Comparison of ENCODE assay signal across 8 mouse cellular contexts in genomic region chr13:100730861-100731176, GRCm38 (mm10). TPM values are rescaled to one million over a fixed set of nuclear protein-coding genes. Genes with fewer than 3 reads are reported as not detected.
DNase-seq lines count a peak whose midpoint lies in the region; ATAC-seq and TF ChIP-seq lines count a peak whose summit lies in the region.

Gene Cdk7, minus strand, starts transcription at chr13:100730939.

- H3K4me2 ChIP-seq in embryonic facial prominence, embryonic 13.5 days, result peak within 1 kb of the TSS; percentile 68
- H3K4me2 ChIP-seq in limb, embryonic 13.5 days (replicated peaks), result peak within 1 kb of the TSS; percentile 77
- H3K4me2 ChIP-seq in midbrain, embryonic 16.5 days (ENCODE audit: low read length), result peak within 1 kb of the TSS; percentile 96

- peaks cover 28% of the 10 kb centered on the region for H3K36me3 ChIP-seq in embryonic facial prominence, embryonic 13.5 days
- peaks cover 22% of the 10 kb centered on the region for H3K36me3 ChIP-seq in heart, adult 2 months (ENCODE audit: control insufficient read depth, insufficient read depth, low read length)
- H3K36me3 ChIP-seq in limb, embryonic 13.5 days, result peaks cover 24% of the 10 kb centered on the region
- H3K36me3 ChIP-seq in midbrain, embryonic 16.5 days (ENCODE audit: control insufficient read depth, insufficient read depth, low read length), result no peaks in the 10 kb centered on the region

- H3K4me3 ChIP-seq in embryonic facial prominence, embryonic 13.5 days, result peak within 1 kb of the TSS; percentile 93
- peak within 1 kb of the TSS; percentile 56 for H3K4me3 ChIP-seq in heart, adult 2 months
- peak within 1 kb of the TSS; percentile 92 for H3K4me3 ChIP-seq in limb, embryonic 13.5 days
- peak within 1 kb of the TSS; percentile 89 for H3K4me3 ChIP-seq in midbrain, embryonic 16.5 days (ENCODE audit: low read depth, low read length)

- TF ChIP-seq CTCF in heart, adult 2 months (IDR thresholded peaks at IDR 0.05), result no peak

- peak; percentile 96 for DNase-seq in 3134 (ENCODE audit: extremely low read depth, insufficient read length, low spot score)
- peak; percentile 95 for DNase-seq in adrenal gland, postnatal 36 days
- DNase-seq in heart, adult 2 months, result peak; percentile 94 to 96
- DNase-seq in kidney, adult 8-10 months, result peak; percentile 93 to 94
- DNase-seq in spleen, postnatal 10 days (ENCODE audit: low spot score in 2 of 2), result peak; percentile 87 to 95

- intact Hi-C loops in heart, adult 2 months (cut with DNase I), result loop anchor here (1.0 to 5.0 kb wide), 2 partner anchors 13 to 79 kb away; partner anchors contain the start of genes Ak6, Mrps36, Rad17 and Taf9

- H3K27me3 ChIP-seq in embryonic facial prominence, embryonic 13.5 days, result no peaks in the 10 kb centered on the region
- H3K27me3 ChIP-seq in heart, adult 2 months (ENCODE audit: control insufficient read depth, insufficient read depth, low read length), result no peaks in the 10 kb centered on the region; the same call in 1 of the 2 replicates
- no peaks in the 10 kb centered on the region for H3K27me3 ChIP-seq in limb, embryonic 13.5 days
- H3K27me3 ChIP-seq in midbrain, embryonic 16.5 days (ENCODE audit: control insufficient read depth, insufficient read depth, low read depth, low read length), result no peaks in the 10 kb centered on the region

- TF ChIP-seq POLR2A in heart, adult 2 months (IDR thresholded peaks at IDR 0.05; ENCODE audit: insufficient read depth, low read depth, low read length), result peak; percentile 81

- peaks cover 3% of the 10 kb centered on the region for H3K79me2 ChIP-seq in heart, adult 2 months (replicated peaks; ENCODE audit: control insufficient read depth, insufficient read depth, low read length)

- peak; percentile 86 for TF ChIP-seq EP300 in heart, adult 2 months (IDR thresholded peaks at IDR 0.05; ENCODE audit: insufficient read depth, low read depth, low read length)

- H3K27ac ChIP-seq in embryonic facial prominence, embryonic 13.5 days, result peak within 1 kb of the TSS; percentile 94
- H3K27ac ChIP-seq in heart, adult 2 months, result peak within 1 kb of the TSS; percentile 89
- peak within 1 kb of the TSS; percentile 96 for H3K27ac ChIP-seq in limb, embryonic 13.5 days
- H3K27ac ChIP-seq in midbrain, embryonic 16.5 days (ENCODE audit: low read length), result peak within 1 kb of the TSS; percentile 88

- H3K9me3 ChIP-seq in embryonic facial prominence, embryonic 13.5 days, result no peaks in the 10 kb centered on the region
- no peaks in the 10 kb centered on the region for H3K9me3 ChIP-seq in limb, embryonic 13.5 days
- no peaks in the 10 kb centered on the region for H3K9me3 ChIP-seq in midbrain, embryonic 16.5 days (replicated peaks; ENCODE audit: control insufficient read depth, low read length, poor library complexity, severe bottlenecking)

- ATAC-seq in embryonic facial prominence, embryonic 13.5 days (ENCODE audit: insufficient number of reproducible peaks, insufficient read depth, low FRiP score, low TSS enrichment, low read depth), result peak; percentile 94
- peak; percentile 98 for ATAC-seq in limb, embryonic 13.5 days (ENCODE audit: low FRiP score, low read depth)
- peak; percentile 100 for ATAC-seq in midbrain, embryonic 16.5 days

- H3K9ac ChIP-seq in embryonic facial prominence, embryonic 13.5 days, result peak within 1 kb of the TSS; percentile 94
- peak within 1 kb of the TSS; percentile 89 for H3K9ac ChIP-seq in heart, adult 2 months (ENCODE audit: low read depth, low read length)
- peak within 1 kb of the TSS; percentile 92 for H3K9ac ChIP-seq in limb, embryonic 13.5 days
- peak within 1 kb of the TSS; percentile 86 for H3K9ac ChIP-seq in midbrain, embryonic 16.5 days (ENCODE audit: low read depth, low read length)

- H3K4me1 ChIP-seq in embryonic facial prominence, embryonic 13.5 days, result peaks cover 9% of the 10 kb centered on the region
- peaks cover 11% of the 10 kb centered on the region for H3K4me1 ChIP-seq in heart, adult 2 months (ENCODE audit: control insufficient read depth, insufficient read depth, low read length)
- peaks cover 19% of the 10 kb centered on the region for H3K4me1 ChIP-seq in limb, embryonic 13.5 days
- H3K4me1 ChIP-seq in midbrain, embryonic 16.5 days (ENCODE audit: control insufficient read depth, insufficient read depth, low read length), result peaks cover 9% of the 10 kb centered on the region

- 0% methylated on average over 19 of the region's 19 CpGs for WGBS in embryonic facial prominence, embryonic 13.5 days
- 0% methylated on average over 19 of the region's 19 CpGs for WGBS in heart, adult 2 months
- WGBS in limb, embryonic 13.5 days, result under 1% methylated on average over 19 of the region's 19 CpGs
- WGBS in midbrain, embryonic 16.5 days, result 0% methylated on average over 19 of the region's 19 CpGs

RNA-seq across cellular contexts. Expression of gene Cdk7, which starts in this region (rescaled TPM):
- total RNA-seq in adrenal gland, postnatal 36 days (2021), result 10 to 100 TPM; 38.6 to 44.7 TPM
- 91.7 and 98.8 TPM in 2 replicates for polyA plus RNA-seq in embryonic facial prominence, embryonic 13.5 days (2015; fragmentation: Nextera tagmentation; extraction: Ambion mirVana)
- total RNA-seq in heart, adult 2 months (2021), result 10 to 100 TPM; 21.7 to 24.0 TPM
- 11.2 and 18.2 TPM in 2 replicates for polyA plus RNA-seq in heart, adult 2 months (2012; rRNA removed)
- 109 and 112 TPM in 2 replicates for polyA plus RNA-seq in limb, embryonic 13.5 days (2015; fragmentation: Nextera tagmentation; extraction: Ambion mirVana)
- 39.3 and 42.0 TPM in 2 replicates for polyA plus RNA-seq in midbrain, embryonic 16.5 days (2015; fragmentation: Nextera tagmentation; extraction: Ambion mirVana)

Comparison
In these comparisons a context has a peak if more than half of its experiments do, and no peak if none do; other contexts are left out.
1. Peak in every context shown above with its lines: DNase-seq, ATAC-seq, H3K4me3 ChIP-seq and H3K27ac ChIP-seq.